Mouse (Mus musculus) liver, embryonic 14.5 days (tissue): ENCODE measurements around the gene Ptbp2. TPM values are rescaled to one million over a fixed set of nuclear protein-coding genes. Genes with fewer than 3 reads are reported as not detected.

Source experiments
- ATAC-seq: fragments of 200-750 bp; cut with Nextera tagmentation; 2 replicates; pipeline ENCODE4 v1.8.0; 2017; ENCODE audit warnings: moderate number of reproducible peaks, mild to moderate bottlenecking, moderate library complexity; ENCODE audit not compliant: insufficient read depth
- DNase-seq, 3 experiments: peaks; one replicate each; pipeline ENCODE4 v3.0.0-alpha.2; 2012 to 2013; ENCODE audit warnings: low read depth in 3 of 3, low spot score in 3 of 3
- H3K27ac ChIP-seq: fragments of 300-500 bp; sonication (generic); 2 replicates; pipeline ENCODE4 v1.5.1; 2014; ENCODE audit warnings: moderate library complexity, mild to moderate bottlenecking, control low read depth, inconsistent platforms
- H3K27me3 ChIP-seq: fragments of 300-500 bp; sonication (generic); 2 replicates; pipeline ENCODE4 v1.6.1; 2014; ENCODE audit warnings: mild to moderate bottlenecking, low read length, moderate library complexity; ENCODE audit not compliant: control insufficient read depth, insufficient read depth
- H3K36me3 ChIP-seq: fragments of 300-500 bp; sonication (generic); replicated peaks from 2 replicates; pipeline ENCODE4 v1.6.1; 2014; ENCODE audit warnings: low read depth; ENCODE audit not compliant: control insufficient read depth, insufficient read depth
- H3K4me1 ChIP-seq, 2 experiments: fragments of 200-500 bp in 1 of 2; fragments of 300-500 bp in 1 of 2; sonication (generic) in 1 of 2; replicated peaks; 2 replicates each; pipeline ENCODE4 v1.6.1; 2012 to 2014; ENCODE audit warnings: antibody characterized with exemption in 1 of 2, inconsistent platforms in 1 of 2, low read length in 1 of 2; ENCODE audit not compliant: control insufficient read depth in 2 of 2, insufficient read depth in 2 of 2
- H3K4me2 ChIP-seq: fragments of 300-500 bp; sonication (generic); 2 replicates; pipeline ENCODE4 v1.6.1; 2014; ENCODE audit warnings: low read depth, mild to moderate bottlenecking, control low read depth, moderate library complexity
- H3K4me3 ChIP-seq, 2 experiments: fragments of 200-500 bp in 1 of 2; fragments of 300-500 bp in 1 of 2; sonication (generic) in 1 of 2; 2 replicates each; pipeline ENCODE4 v1.5.1; 2012 to 2014; ENCODE audit warnings: low read depth in 2 of 2, low read length in 2 of 2, mild to moderate bottlenecking in 2 of 2, control low read depth in 1 of 2, inconsistent platforms in 1 of 2, moderate library complexity in 1 of 2; ENCODE audit not compliant: insufficient read depth in 1 of 2
- H3K9ac ChIP-seq: fragments of 300-500 bp; sonication (generic); replicated peaks from 2 replicates; pipeline ENCODE4 v1.6.1; 2014; ENCODE audit warnings: mild to moderate bottlenecking, control low read depth, moderate library complexity
- H3K9me3 ChIP-seq: fragments of 300-500 bp; sonication (generic); 2 replicates; pipeline ENCODE4 v1.6.1; 2016; ENCODE audit warnings: low read length, mixed read lengths; ENCODE audit not compliant: control insufficient read depth
- CTCF ChIP-seq: IDR thresholded peaks from 2 replicates; pipeline ENCODE4 v1.5.1; 2016; ENCODE audit warnings: antibody characterized with exemption, low read depth, control low read depth
- EP300 ChIP-seq: IDR thresholded peaks from 2 replicates; pipeline ENCODE4 v1.6.1; 2016; ENCODE audit warnings: antibody characterized with exemption, low read depth
- WGBS: fragments of 180-500 bp; shearing (Covaris S2); extraction: QIAGEN DNeasy Blood & Tissue Kit; methylation state at CpG from one replicate; pipeline ENCODE4 v1.1.7; 2014; ENCODE audit not compliant: insufficient replicate concordance; 5-methylcytosine and 5-hydroxymethylcytosine counted together
- polyA plus RNA-seq, 2 experiments: library from polyadenylated mRNA; depleted of rRNA in 1 of 2; stranded (reverse) in 1 of 2; unstranded in 1 of 2; fragments of >200 nt; fragmentation: Nextera tagmentation in 1 of 2; extraction: Ambion mirVana in 1 of 2; gene quantifications; 2 replicates each; pipeline versions ENCODE4 v1.2.1 to v1.2.3; 2012 to 2014

Gene Ptbp2
- polyA plus RNA-seq, 2 experiments: 6.3 to 9.6 TPM

DNA sequence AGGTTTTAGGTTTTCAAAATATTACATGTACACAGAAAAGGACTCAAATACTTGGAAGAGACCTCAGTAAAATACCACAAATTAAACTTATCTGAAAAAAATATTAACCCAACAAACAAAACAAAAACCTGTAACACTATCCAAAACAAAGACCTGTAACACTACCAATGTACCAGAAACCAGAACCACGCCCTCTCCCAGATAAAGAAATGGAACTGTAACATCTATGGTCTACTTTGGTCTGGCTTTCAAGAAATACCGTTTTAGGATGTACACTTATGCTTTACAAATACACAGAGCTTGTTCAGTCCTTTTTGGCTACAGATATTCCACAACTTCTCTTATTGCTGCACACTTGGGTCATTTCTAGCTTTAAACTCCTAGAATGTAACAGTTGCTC is 35.1 kb downstream of the Ptbp2 start:
- Histone ChIP-seq H3K9me3 (no peaks in the 10 kb centered on the region), H3K27me3 (no peaks in the 10 kb centered on the region), H3K4me1 (peaks cover 2% of the 10 kb centered on the region in 2 experiments; a peak in 2 of 4 replicates), H3K4me3 (no peak overlapping the region), H3K27ac (no peak overlapping the region), H3K4me2 (no peak overlapping the region), H3K9ac (no peak overlapping the region), H3K36me3 (peaks cover 4% of the 10 kb centered on the region)
- no peak for DNase-seq
- TF ChIP-seq EP300: no peak
- TF ChIP-seq CTCF: no peak
- ATAC-seq: 0 out of 2 replicates have a peak, but pooled peaks have one; percentile 51
- 53% methylated on average over 2 of the region's 2 CpGs for WGBS

GRCm38 (mm10) chr3:119746656-119747055 is 37.6 kb downstream of the Ptbp2 start:
- 51% methylated on average over 2 of the region's 2 CpGs for WGBS

GRCm38 (mm10) chr3:119745801-119746200 is 38.5 kb downstream of the Ptbp2 start:
- Histone ChIP-seq H3K9ac (no peak overlapping the region), H3K4me1 (peaks cover 2% of the 10 kb centered on the region in 2 experiments; a peak in 2 of 4 replicates), H3K4me2 (no peak overlapping the region), H3K4me3 (no peak overlapping the region), H3K36me3 (peaks cover 4% of the 10 kb centered on the region), H3K9me3 (no peaks in the 10 kb centered on the region), H3K27ac (no peak overlapping the region), H3K27me3 (no peaks in the 10 kb centered on the region)
- no peak for TF ChIP-seq CTCF
- TF ChIP-seq EP300: no peak
- ATAC-seq: no peak
- no peak for DNase-seq
- 59% methylated on average over 1 of the region's 1 CpGs for WGBS

More at GRCm38 (mm10) chr3:119746656-119747055, 37.6 kb downstream of the Ptbp2 start:
- Histone ChIP-seq H3K27me3 (no peaks in the 10 kb centered on the region), H3K9ac (no peak overlapping the region), H3K9me3 (no peaks in the 10 kb centered on the region), H3K27ac (no peak overlapping the region), H3K4me2 (no peak overlapping the region), H3K36me3 (peaks cover 4% of the 10 kb centered on the region), H3K4me3 (no peak overlapping the region), H3K4me1 (peaks cover 2% of the 10 kb centered on the region in 2 experiments; a peak in 2 of 4 replicates)
- peak; percentile 42; the same call in 1 of the 2 replicates for TF ChIP-seq EP300
- no peak for TF ChIP-seq CTCF
- ATAC-seq: no peak
- DNase-seq: peak in 1 of 3 experiments; percentile 9

DNA sequence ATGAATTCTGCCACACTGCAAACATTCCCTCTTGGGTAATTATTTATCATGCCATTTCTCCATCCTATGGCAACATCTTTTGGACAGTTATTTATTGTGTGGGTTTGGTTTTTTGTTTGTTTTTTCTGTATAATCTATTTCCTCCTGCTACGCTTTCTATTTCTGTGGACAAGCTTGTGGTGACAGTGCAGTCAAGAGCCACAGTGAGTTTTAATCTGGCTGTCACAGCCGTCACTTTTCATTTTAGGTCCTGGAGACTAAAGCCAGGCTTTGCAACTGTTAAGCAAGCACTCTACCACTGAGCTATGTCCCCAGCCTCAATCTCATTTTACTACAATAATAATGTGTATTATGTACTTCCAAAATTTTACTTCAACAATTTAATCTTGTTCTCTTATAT is 54.4 kb downstream of the Ptbp2 start:
- ATAC-seq (no peak), DNase-seq (no peak)
- Histone ChIP-seq H3K9me3 (no peaks in the 10 kb centered on the region), H3K4me3 (no peak overlapping the region), H3K27me3 (no peaks in the 10 kb centered on the region), H3K9ac (no peak overlapping the region), H3K4me1 (no peaks in the 10 kb centered on the region), H3K36me3 (no peaks in the 10 kb centered on the region), H3K27ac (no peak overlapping the region), H3K4me2 (no peak overlapping the region)
- TF ChIP-seq CTCF (no peak), EP300 (no peak)
- 50% methylated on average over 2 of the region's 2 CpGs for WGBS

DNA sequence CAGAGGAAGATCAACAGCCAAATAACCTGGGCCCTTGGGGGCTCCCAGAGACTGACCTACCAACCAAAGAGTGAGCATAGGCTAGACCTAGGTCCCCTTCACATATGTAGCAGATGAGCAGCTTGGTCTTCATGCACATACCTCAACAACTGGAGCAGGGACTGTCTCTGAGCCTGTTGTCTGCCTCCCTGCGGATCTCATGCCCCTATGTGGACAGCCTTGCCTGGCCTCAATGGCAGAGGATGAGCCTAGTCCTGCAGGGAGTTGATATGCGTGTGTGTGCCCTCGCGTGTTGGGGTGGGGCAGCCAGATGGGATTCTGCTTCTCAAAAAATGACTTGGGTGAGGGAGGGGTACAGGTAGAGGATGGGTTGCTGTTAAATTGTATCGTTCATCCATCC is 72.2 kb downstream of the Ptbp2 start:
- H3K27me3 ChIP-seq: no peaks in the 10 kb centered on the region
- no peak for ATAC-seq
- no peak overlapping the region for H3K9ac ChIP-seq
- H3K4me3 ChIP-seq: no peak overlapping the region
- no peaks in the 10 kb centered on the region for H3K9me3 ChIP-seq
- WGBS: 73% methylated on average over 5 of the region's 5 CpGs
- H3K36me3 ChIP-seq: no peaks in the 10 kb centered on the region
- no peak overlapping the region for H3K27ac ChIP-seq
- no peaks in the 10 kb centered on the region for H3K4me1 ChIP-seq
- DNase-seq: no peak
- no peak overlapping the region for H3K4me2 ChIP-seq
- TF ChIP-seq EP300: no peak
- no peak for TF ChIP-seq CTCF
